Mouse (Mus musculus) Patski (cell line): Measurements from ENCODE around the gene Tekt5. TPM values are rescaled to one million over a fixed set of nuclear protein-coding genes. Genes with fewer than 3 reads are reported as not detected.

Experiments
- ATAC-seq: fragments of 100-300 bp; one replicate; pipeline ENCODE4 v1.8.0; 2021
- CTCF ChIA-PET: fragments of 350-600 bp; sonication (Branson Sonifier 250); formaldehyde crosslinking; loops from one replicate; lab custom pipeline; 2022; ENCODE audit warnings: inconsistent platforms; lab: Charles Lee
- POLR2A ChIA-PET: fragments of 350-600 bp; sonication (Branson Sonifier 250); formaldehyde crosslinking; loops from one replicate; lab custom pipeline; 2022; ENCODE audit warnings: antibody characterized with exemption, inconsistent platforms; lab: Charles Lee
- DNase-seq: peaks from one replicate; pipeline ENCODE4 v3.0.0-alpha.2; 2011; ENCODE audit warnings: low read depth, low spot score
- H3K27me3 ChIP-seq: fragments of 371-371 bp; one replicate; pipeline ENCODE4 v1.5.1; 2021
- CTCF ChIP-seq: fragments of 100-300 bp; IDR thresholded peaks from one replicate; pipeline ENCODE4 v1.5.1; 2021
- in situ Hi-C: fragments of 300-500 bp; cut with MboI; formaldehyde crosslinking; loops from 3 replicates; pipeline ENCODE4 v1.11.1; 2018; ENCODE audit warnings: low pct_unique_long_range_greater_than_20kb, mixed read lengths
- polyA plus RNA-seq: library from polyadenylated mRNA; unstranded; gene quantifications from one replicate; pipeline ENCODE4 v1.2.3, GENCODE M21; 2021

The Tekt5 gene
- polyA plus RNA-seq, 1 experiment from 2014 or later, result not detected

DNA sequence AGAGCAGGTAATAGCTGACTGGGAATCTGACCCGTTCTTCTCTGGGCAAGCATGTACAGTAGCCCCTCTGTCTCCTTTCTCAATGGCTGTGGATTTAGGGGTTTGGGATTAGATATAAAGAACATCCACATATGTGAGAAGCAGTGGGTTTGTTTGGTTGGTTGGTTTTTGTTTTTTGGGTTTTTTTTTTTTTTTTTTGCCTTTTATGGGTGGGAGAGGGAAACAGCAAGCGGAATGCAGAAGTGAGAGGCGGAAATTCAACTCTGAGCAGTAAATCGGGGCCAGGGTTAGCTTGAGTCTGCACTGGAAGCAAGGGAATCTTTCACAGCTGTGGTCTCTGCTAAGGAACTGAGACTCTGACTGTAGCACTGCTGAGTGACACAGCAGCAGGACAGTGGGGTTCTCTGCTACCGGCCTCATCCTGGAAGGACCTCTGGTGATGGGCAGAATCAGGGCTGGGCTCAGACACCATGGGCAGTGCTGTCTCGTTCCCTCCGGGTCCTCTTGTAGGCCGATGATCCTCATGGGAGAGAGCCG, 22.5 kb upstream of the Tekt5 start:
- ChIA-PET CTCF (interaction anchor here (0.9 to 1.8 kb wide), 5 partner anchors 8 to 136 kb away, joined by 3 to 5 read pairs (median 4); no protein-coding TSS in a partner anchor), POLR2A (no interaction called here)
- TF ChIP-seq CTCF, result no peak
- no peaks in the 10 kb centered on the region for H3K27me3 ChIP-seq
- DNase-seq (no peak), ATAC-seq (no peak)
- in situ Hi-C loops, result loop anchor here (5.0 kb wide), 1 partner anchor 100 kb away; no protein-coding TSS in a partner anchor

DNA sequence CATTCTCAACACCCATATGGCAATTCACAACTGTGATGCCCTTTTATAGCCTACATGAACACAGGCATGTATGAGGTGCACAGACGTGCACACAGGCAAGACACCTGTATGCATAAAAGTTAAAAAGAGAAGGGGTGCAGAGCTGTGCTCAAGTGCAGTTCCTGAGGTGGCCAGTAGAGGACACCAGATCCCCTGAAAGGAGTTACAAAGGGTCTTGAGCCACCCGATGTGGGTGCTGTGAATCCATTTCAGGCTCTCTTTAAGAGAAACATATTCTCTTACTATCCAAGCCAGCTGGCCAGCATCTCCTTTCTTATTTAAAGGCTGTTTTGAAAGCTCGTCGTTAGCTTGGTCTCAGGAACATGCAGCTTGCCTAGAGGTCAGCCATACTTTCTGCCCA, 21.6 kb upstream of the Tekt5 start:
- no peak for DNase-seq
- in situ Hi-C loops, result loop anchor here (5.0 kb wide), 1 partner anchor 100 kb away; no protein-coding TSS in a partner anchor
- no peak for TF ChIP-seq CTCF
- no peaks in the 10 kb centered on the region for H3K27me3 ChIP-seq
- ATAC-seq, result no peak
- ChIA-PET CTCF (interaction anchor here (1.0 to 1.8 kb wide), 3 partner anchors 9 to 135 kb away, joined by 3 to 5 read pairs (median 4); no protein-coding TSS in a partner anchor), POLR2A (no interaction called here)

DNA sequence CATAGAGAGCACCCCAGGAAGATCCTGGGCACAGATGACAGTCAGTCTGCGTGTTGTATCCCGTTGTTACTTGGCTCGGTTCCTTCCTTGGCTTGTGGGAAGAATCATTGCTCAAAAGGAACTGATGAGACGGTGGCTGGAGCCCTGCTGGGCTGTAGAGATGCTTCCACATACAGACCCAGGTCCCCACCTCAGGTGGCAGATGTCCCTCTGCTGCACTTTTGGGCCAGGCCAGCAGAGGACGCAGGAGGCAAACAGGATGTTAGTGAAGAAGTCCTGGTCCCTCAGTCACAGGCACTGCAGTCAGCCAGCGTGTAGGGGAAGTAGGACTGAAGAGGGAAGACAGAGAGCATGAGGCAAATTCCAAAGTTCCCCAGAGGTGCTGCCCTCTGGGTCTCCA, 20.7 kb upstream of the Tekt5 start:
- POLR2A ChIA-PET, result no interaction called here

DNA sequence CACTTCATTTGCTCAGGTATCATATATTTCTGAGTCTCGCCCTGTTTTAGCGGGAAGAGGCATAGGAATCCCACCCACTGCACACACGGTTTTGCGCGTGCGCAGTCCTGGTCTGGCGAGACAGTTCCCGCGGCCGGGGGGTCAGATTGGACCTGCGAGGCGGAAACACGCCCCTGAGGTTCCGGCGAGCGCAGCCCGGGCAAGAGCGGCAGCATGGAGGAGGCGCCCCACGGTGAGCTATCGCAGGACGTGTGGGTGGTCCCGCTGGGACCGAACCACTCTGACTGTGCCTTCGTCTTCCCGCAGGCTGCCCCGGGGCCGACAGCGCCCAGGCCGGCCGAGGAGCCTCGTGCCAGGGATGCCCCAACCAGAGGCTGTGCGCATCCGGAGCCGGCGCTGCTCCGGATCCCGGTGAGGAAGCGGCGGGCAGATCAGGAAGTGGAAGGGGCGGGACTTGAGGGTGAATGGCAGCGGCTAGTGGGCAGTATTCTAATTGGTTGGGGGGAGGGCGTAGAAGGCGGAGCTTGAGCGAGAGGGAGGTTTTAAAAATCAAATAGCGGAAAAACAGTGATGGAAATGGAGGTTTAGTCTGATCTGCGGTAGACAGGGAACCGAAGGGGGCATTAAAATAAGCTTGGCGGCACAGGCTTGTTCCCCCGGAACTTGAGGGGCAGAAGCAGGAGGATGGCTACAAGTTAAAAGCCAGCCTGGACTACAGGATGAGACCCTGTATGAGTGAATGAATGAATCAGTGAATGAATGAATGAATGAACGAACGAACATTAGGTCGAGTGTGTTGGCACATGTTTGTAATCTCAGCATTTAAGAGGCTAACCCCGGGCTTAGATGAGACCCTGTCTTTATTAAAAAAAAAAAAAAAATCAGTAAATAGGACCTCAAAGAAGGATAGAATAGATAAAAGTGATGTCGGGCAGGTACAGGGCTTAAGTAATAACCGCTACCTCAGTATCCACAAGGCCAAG, 16.8 kb upstream of the Tekt5 start, which contains the start of gene Nubp1:
Gene Nubp1 (plus strand): TSS at position 185 of the 983 bp plus-strand sequence.
- ATAC-seq (peak; percentile 98), DNase-seq (peak; percentile 67)
- TF ChIP-seq CTCF, result no peak
- in situ Hi-C loops, result no loop called here
- peaks cover 9% of the 10 kb centered on the region for H3K27me3 ChIP-seq
- ChIA-PET CTCF (interaction anchor here (1.0 kb wide), 1 partner anchor 131 kb away, joined by 3 read pairs; no protein-coding TSS in a partner anchor), POLR2A (no interaction called here)

More for the DNA sequence above, 20.7 kb upstream of the Tekt5 start:
- no peak for TF ChIP-seq CTCF
- DNase-seq (no peak), ATAC-seq (no peak)
- H3K27me3 ChIP-seq, result no peaks in the 10 kb centered on the region
- in situ Hi-C loops, result loop anchor here (5.0 kb wide), 1 partner anchor 101 kb away; no protein-coding TSS in a partner anchor
- CTCF ChIA-PET, result interaction anchor here (1.8 kb wide), 1 partner anchor 95 kb away, joined by 5 read pairs; no protein-coding TSS in a partner anchor

DNA sequence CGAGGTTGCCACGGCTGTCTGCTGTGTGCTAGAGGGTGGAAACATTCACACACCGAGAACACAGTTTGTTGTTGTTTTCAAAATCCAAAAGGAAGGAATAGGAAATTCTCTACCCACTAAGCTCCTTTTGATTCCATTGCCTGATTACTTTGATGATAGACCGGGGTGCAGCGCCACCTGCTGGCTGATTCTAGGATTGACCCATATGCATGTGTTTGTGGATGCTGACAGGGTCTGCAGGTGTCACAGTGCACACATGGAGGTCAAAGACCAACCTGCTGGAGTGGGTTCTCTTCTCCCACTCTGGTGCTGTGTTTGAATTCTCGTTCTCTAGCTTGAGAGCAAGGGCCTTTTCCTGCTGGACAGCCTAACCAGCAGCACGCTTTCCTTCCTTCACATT, 3.9 kb upstream of the Tekt5 start:
- CTCF ChIA-PET, result interaction anchor here (0.7 to 10.3 kb wide), 17 partner anchors 11 to 143 kb away, joined by 3 to 102 read pairs (median 4); no protein-coding TSS in a partner anchor
- no peak for ATAC-seq

DNA sequence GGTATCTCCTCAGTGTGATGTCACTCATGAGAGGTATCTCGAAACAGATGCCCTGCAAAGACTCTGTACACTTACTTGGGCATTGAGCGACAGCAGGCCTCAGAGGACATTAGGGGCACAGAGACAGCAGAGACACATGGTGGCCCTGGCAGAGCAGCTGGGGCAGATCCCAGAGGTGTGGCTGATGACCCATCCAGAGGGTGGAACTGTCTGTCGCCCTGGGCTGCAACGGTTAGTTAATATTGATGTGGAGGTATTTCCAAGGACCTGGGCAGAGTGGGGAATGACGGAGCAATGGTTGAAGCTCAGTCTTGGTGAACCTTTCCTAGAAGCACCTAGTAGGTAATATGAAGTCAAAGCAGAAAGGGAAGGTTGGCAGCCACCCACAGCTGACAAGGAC, 3.5 kb upstream of the Tekt5 start:
- ChIA-PET POLR2A (no interaction called here), CTCF (interaction anchor here (0.7 to 10.3 kb wide), 16 partner anchors 10 to 143 kb away, joined by 3 to 102 read pairs (median 5); no protein-coding TSS in a partner anchor)
- in situ Hi-C loops, result loop anchor here (5.0 to 10.0 kb wide), 2 partner anchors 121 to 314 kb away; no protein-coding TSS in a partner anchor
- H3K27me3 ChIP-seq, result no peaks in the 10 kb centered on the region
- ATAC-seq, result no peak
- no peak for DNase-seq
- no peak for TF ChIP-seq CTCF

More for the DNA sequence above, 3.9 kb upstream of the Tekt5 start:
- in situ Hi-C loops, result loop anchor here (5.0 to 10.0 kb wide), 2 partner anchors 122 to 314 kb away; no protein-coding TSS in a partner anchor
- POLR2A ChIA-PET, result no interaction called here
- H3K27me3 ChIP-seq, result no peaks in the 10 kb centered on the region
- DNase-seq, result no peak
- TF ChIP-seq CTCF, result peak; percentile 89

DNA sequence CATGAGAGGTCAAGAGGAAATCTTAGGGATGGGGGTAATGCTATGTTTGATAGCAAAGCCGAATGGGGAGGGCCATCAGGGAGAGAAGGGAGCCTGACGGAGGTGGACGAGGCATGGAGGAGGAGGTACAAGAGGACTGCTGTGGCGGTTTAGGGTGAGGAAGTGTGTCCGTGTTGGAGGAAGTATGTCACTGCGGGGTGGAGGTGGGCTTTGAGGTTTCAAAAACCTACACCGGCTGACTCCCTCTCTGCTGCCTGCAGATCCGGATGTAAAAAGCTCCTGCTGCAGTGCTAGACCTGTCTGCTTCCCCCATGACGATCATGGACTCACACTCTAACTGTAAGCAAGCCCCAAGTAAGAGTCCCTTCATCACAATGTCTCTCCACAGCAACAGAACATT, 2.7 kb downstream of the Tekt5 start:
- no peak for ATAC-seq
- no peak for DNase-seq
- no peak for TF ChIP-seq CTCF
- POLR2A ChIA-PET, result interaction anchor here (0.5 kb wide), 1 partner anchor 85 kb away, joined by 3 read pairs; no protein-coding TSS in a partner anchor
- CTCF ChIA-PET, result interaction anchor here (10.3 kb wide), 1 partner anchor 110 kb away, joined by 102 read pairs; no protein-coding TSS in a partner anchor
- no peaks in the 10 kb centered on the region for H3K27me3 ChIP-seq
- in situ Hi-C loops, result loop anchor here (10.0 kb wide), 1 partner anchor 308 kb away; no protein-coding TSS in a partner anchor

DNA sequence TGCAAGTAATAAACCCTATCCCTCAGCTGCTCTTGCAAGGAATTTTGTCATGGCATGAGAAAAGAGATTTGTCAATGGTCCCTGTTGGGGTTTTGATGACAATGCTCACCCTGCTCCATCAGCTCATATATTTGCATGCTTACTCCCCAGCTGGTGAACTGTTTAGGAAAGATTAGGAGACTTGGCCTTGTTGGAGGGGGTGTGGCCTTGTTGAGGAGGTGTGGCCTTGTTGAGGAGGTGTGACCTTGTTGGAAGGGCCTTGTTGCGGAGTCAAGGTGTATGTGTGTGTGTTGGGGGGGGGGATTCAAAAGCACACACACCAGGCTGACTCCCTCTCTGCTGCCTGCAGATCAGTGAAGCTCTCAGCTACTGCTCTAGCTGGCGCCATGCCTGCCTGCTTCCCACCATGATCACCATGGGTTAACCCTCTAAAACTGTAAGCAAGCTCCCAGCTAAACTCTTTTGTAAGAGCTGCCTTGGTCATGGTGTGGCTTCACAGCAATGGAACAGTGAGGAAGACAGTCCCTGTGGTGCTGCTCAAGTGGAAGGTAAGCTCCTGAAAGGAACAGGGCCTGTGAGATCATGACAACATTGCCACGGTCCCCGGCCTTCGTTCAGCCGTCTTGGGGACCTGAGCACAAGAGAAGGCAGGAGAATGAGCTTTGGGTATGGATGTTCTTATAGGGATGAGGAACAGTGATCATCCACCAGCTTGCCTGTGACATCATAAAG, 6.5 kb downstream of the Tekt5 start:
- peaks cover 3% of the 10 kb centered on the region for H3K27me3 ChIP-seq
- DNase-seq (no peak), ATAC-seq (no peak)
- in situ Hi-C loops, result no loop called here
- CTCF ChIA-PET, result interaction anchor here (1.1 to 1.3 kb wide), 2 partner anchors 10 to 109 kb away, joined by 4 read pairs; no protein-coding TSS in a partner anchor
- TF ChIP-seq CTCF, result no peak
- POLR2A ChIA-PET, result no interaction called here

DNA sequence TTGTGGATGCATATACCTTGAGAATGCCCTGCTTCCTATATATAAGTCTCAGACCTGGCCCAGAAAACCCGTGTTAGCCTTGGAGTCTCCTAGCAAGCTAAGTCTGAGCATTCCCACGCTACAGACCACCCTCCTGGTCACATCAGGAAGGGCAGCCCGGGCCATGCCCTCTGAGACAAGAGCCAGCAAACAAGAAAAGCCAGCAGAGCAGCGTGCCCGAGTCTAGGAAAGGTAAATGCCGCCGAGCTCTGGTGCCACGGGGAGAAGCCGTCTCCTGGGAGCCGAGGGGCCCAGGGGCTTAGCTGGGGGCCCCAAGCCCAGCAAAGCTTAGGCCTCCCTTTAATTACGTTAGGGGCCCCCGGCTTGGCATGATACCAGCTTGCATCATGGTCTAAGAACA, 10.0 kb downstream of the Tekt5 start:
- in situ Hi-C loops, result no loop called here

More for the DNA sequence above, 10.0 kb downstream of the Tekt5 start:
- no peak for DNase-seq
- TF ChIP-seq CTCF, result no peak
- ChIA-PET CTCF (interaction anchor here (1.1 to 1.6 kb wide), 3 partner anchors 10 to 15 kb away, joined by 3 to 6 read pairs (median 4); partner anchors contain the start of gene Tekt5), POLR2A (interaction anchor here (0.6 kb wide), 1 partner anchor 14 kb away, joined by 5 read pairs; no protein-coding TSS in a partner anchor)
- ATAC-seq, result no peak
- peaks cover 3% of the 10 kb centered on the region for H3K27me3 ChIP-seq
